Mouse (Mus musculus) embryonic facial prominence, embryonic 12.5 days (tissue): Measurements from ENCODE around the gene Agap2. TPM values are rescaled to one million over a fixed set of nuclear protein-coding genes. Genes with fewer than 3 reads are reported as not detected.

Experiments
- polyA plus RNA-seq: library from polyadenylated mRNA; unstranded; fragments of >200 nt; fragmentation: Nextera tagmentation; extraction: Ambion mirVana; gene quantifications from 2 replicates; pipeline ENCODE4 v1.2.1, GENCODE M21; 2016

Gene Agap2
- polyA plus RNA-seq, 1 experiment from 2014 or later = 0.82 TPM

Other genes starting within 250 kb of the Agap2 start
- gene Atp23, start 173.9 kb upstream of the Agap2 start, polyA plus RNA-seq = 21.8 and 23.9 TPM in 2 replicates
- gene Ctdsp2, start 96.6 kb upstream of the Agap2 start, polyA plus RNA-seq = 85.1 and 91.0 TPM in 2 replicates
- gene Avil, start 74.6 kb upstream of the Agap2 start, polyA plus RNA-seq = 3.3 and 3.9 TPM in 2 replicates
- gene Tsfm, start 44.4 kb upstream of the Agap2 start, polyA plus RNA-seq = 76.5 and 84.1 TPM in 2 replicates
- gene Mettl1, start 33.9 kb upstream of the Agap2 start, polyA plus RNA-seq = 51.6 and 53.1 TPM in 2 replicates
- gene Eef1akmt3, start 33.8 kb upstream of the Agap2 start, polyA plus RNA-seq = 0.45 and 0.61 TPM in 2 replicates
- gene Cyp27b1, start 27.0 kb upstream of the Agap2 start, polyA plus RNA-seq = 0.09 and 0.10 TPM in 2 replicates
- 2.2 and 2.4 TPM in 2 replicates for gene March9, start 15.1 kb upstream of the Agap2 start, polyA plus RNA-seq
- 2,215 and 2,234 TPM in 2 replicates for gene Cdk4, start 11.8 kb upstream of the Agap2 start, polyA plus RNA-seq
- 167 and 170 TPM in 2 replicates for gene Tspan31, start 5.0 kb upstream of the Agap2 start, polyA plus RNA-seq
- 72.9 and 75.7 TPM in 2 replicates for gene Os9, start 45.8 kb downstream of the Agap2 start, polyA plus RNA-seq
- gene B4galnt1, start 89.9 kb downstream of the Agap2 start, polyA plus RNA-seq = 4.6 and 6.2 TPM in 2 replicates
- 1.9 and 3.0 TPM in 2 replicates for gene Slc26a10, start 105.4 kb downstream of the Agap2 start, polyA plus RNA-seq
- gene Arhgef25, start 114.8 kb downstream of the Agap2 start, polyA plus RNA-seq = 85.0 and 96.5 TPM in 2 replicates
- gene Dtx3, start 120.4 kb downstream of the Agap2 start, polyA plus RNA-seq = 172 and 173 TPM in 2 replicates
- gene Pip4k2c, start 136.3 kb downstream of the Agap2 start, polyA plus RNA-seq = 29.0 and 30.5 TPM in 2 replicates
- gene Kif5a, start 188.1 kb downstream of the Agap2 start, polyA plus RNA-seq = 13.5 and 16.8 TPM in 2 replicates
- gene Dctn2, start 191.1 kb downstream of the Agap2 start, polyA plus RNA-seq = 199 and 213 TPM in 2 replicates
- 17.2 and 23.3 TPM in 2 replicates for gene Mbd6, start 213.7 kb downstream of the Agap2 start, polyA plus RNA-seq
- 138 and 142 TPM in 2 replicates for gene Mars, start 236.5 kb downstream of the Agap2 start, polyA plus RNA-seq
- gene Arhgap9, start 246.7 kb downstream of the Agap2 start, polyA plus RNA-seq = 1.8 and 2.6 TPM in 2 replicates